Mouse (Mus musculus): Measurements from ENCODE around the gene Jakmip3.

- TF ChIP-seq CTCF (IDR thresholded peaks at IDR 0.05; ENCODE audit: low read depth), result no peak
- TF ChIP-seq EP300 (optimal IDR thresholded peaks at IDR 0.05), result no peak
Measured at GRCm38 (mm10) chr7:138906441-138906840, 34.1 kb upstream of the Jakmip3 start.

Data from stomach, postnatal 0 days (tissue).